In genomic region chr4:25408696-25409448, GRCm38 (mm10) we compare ENCODE assay signal across 9 mouse cellular contexts.
A peak's percentile ranks its signal among the peaks of the same experiment; 100 is the strongest.
DNase-seq lines count a peak whose midpoint lies in the region; ATAC-seq and TF ChIP-seq lines count a peak whose summit lies in the region.
"Had no signal": no experiment of that assay in that cellular context is flagged by ENCODE, and none has a peak within 500 bp of the region (broad histone marks: within the 10 kb centered on the region; RNA-seq: fewer than 3 reads in every experiment).

No protein-coding gene starts in this region.

- H3K27me3 ChIP-seq in embryonic facial prominence, embryonic 11.5 days (ENCODE audit: control insufficient read depth, insufficient read depth, low read length) = no peaks in the 10 kb centered on the region
- H3K27me3 ChIP-seq in hindbrain, postnatal 0 days (ENCODE audit: insufficient read depth, low read length) = no peaks in the 10 kb centered on the region
- no peaks in the 10 kb centered on the region for H3K27me3 ChIP-seq in limb, embryonic 15.5 days
- H3K27me3 ChIP-seq: stomach, embryonic 15.5 days had no signal

- intact Hi-C loops in gastrocnemius, adult 2 months (cut with DNase I) = no loop called here

- H3K27ac ChIP-seq in embryonic facial prominence, embryonic 11.5 days (replicated peaks; ENCODE audit: low read depth, low read length) = 0 out of 2 replicates have a peak overlapping the region, but pooled peaks have one; percentile 22
- peak overlapping the region; percentile 85 for H3K27ac ChIP-seq in hindbrain, postnatal 0 days
- H3K27ac ChIP-seq in limb, embryonic 15.5 days = peak overlapping the region; percentile 38; the same call in 1 of the 2 replicates
- no peak overlapping the region for H3K27ac ChIP-seq in gastrocnemius, adult 2 months
- H3K27ac ChIP-seq: stomach, embryonic 15.5 days had no signal

- H3K9ac ChIP-seq in embryonic facial prominence, embryonic 11.5 days (replicated peaks; ENCODE audit: low read length) = no peak overlapping the region
- H3K9ac ChIP-seq in hindbrain, postnatal 0 days (replicated peaks; ENCODE audit: low read length) = no peak overlapping the region
- H3K9ac ChIP-seq in limb, embryonic 15.5 days = no peak overlapping the region
- H3K9ac ChIP-seq: stomach, embryonic 15.5 days had no signal

- H3K4me3 ChIP-seq in embryonic facial prominence, embryonic 11.5 days (ENCODE audit: low read depth, low read length) = no peak overlapping the region
- no peak overlapping the region for H3K4me3 ChIP-seq in hindbrain, postnatal 0 days (ENCODE audit: low read length)
- no peak overlapping the region for H3K4me3 ChIP-seq in limb, embryonic 15.5 days
- H3K4me3 ChIP-seq in gastrocnemius, adult 2 months = no peak overlapping the region
- H3K4me3 ChIP-seq: stomach, embryonic 15.5 days had no signal

- WGBS in embryonic facial prominence, embryonic 11.5 days = 29% methylated on average over 3 of the region's 3 CpGs
- 11% methylated on average over 3 of the region's 3 CpGs for WGBS in hindbrain, postnatal 0 days
- 17% methylated on average over 3 of the region's 3 CpGs for whole genome bisulfite sequencing in limb, embryonic 15.5 days

- no peaks in the 10 kb centered on the region for H3K4me1 ChIP-seq in embryonic facial prominence, embryonic 11.5 days (ENCODE audit: control insufficient read depth, insufficient read depth, low read length)
- peaks cover 22% of the 10 kb centered on the region for H3K4me1 ChIP-seq in hindbrain, postnatal 0 days (ENCODE audit: insufficient read depth, low read length)
- H3K4me1 ChIP-seq in limb, embryonic 15.5 days = peaks cover 4% of the 10 kb centered on the region; the same call in 1 of the 2 replicates
- H3K4me1 ChIP-seq: stomach, embryonic 15.5 days had no signal

- H3K36me3 ChIP-seq in embryonic facial prominence, embryonic 11.5 days (replicated peaks; ENCODE audit: control insufficient read depth, insufficient read depth, low read depth, low read length) = no peaks in the 10 kb centered on the region
- no peaks in the 10 kb centered on the region for H3K36me3 ChIP-seq in hindbrain, postnatal 0 days (ENCODE audit: insufficient read depth, low read length)
- no peaks in the 10 kb centered on the region for H3K36me3 ChIP-seq in limb, embryonic 15.5 days
- H3K36me3 ChIP-seq: stomach, embryonic 15.5 days had no signal

- no peak overlapping the region for H3K4me2 ChIP-seq in embryonic facial prominence, embryonic 11.5 days (ENCODE audit: low read depth, low read length)
- H3K4me2 ChIP-seq in hindbrain, postnatal 0 days (ENCODE audit: low read depth, low read length) = peak overlapping the region; percentile 26
- H3K4me2 ChIP-seq in limb, embryonic 15.5 days = no peak overlapping the region
- H3K4me2 ChIP-seq: stomach, embryonic 15.5 days had no signal

- H3K9me3 ChIP-seq in embryonic facial prominence, embryonic 11.5 days (replicated peaks; ENCODE audit: control insufficient read depth, low read length) = no peaks in the 10 kb centered on the region
- no peaks in the 10 kb centered on the region for H3K9me3 ChIP-seq in hindbrain, postnatal 0 days (ENCODE audit: low read length)
- no peaks in the 10 kb centered on the region for H3K9me3 ChIP-seq in limb, embryonic 15.5 days
- H3K9me3 ChIP-seq: stomach, embryonic 15.5 days had no signal

- peak; percentile 43 for DNase-seq in ZHBTc4 (ENCODE audit: low read depth, low spot score)
- DNase-seq in embryonic facial prominence, embryonic 11.5 days (ENCODE audit: low spot score) = peak; percentile 79
- DNase-seq in hindbrain, postnatal 0 days (ENCODE audit: low spot score) = peak; percentile 95
- DNase-seq in gastrocnemius, adult 2 months = no peak
- DNase-seq in heart, adult 8-10 months (ENCODE audit: low spot score) = no peak
- DNase-seq in adrenal gland, postnatal 4 days (ENCODE audit: low spot score in 2 of 2) = no peak

- no peak for TF ChIP-seq CTCF in hindbrain, postnatal 0 days (IDR thresholded peaks at IDR 0.05; ENCODE audit: low read depth)
- TF ChIP-seq CTCF in gastrocnemius, adult 2 months (IDR thresholded peaks at IDR 0.05) = no peak

- peak; percentile 94 for ATAC-seq in embryonic facial prominence, embryonic 11.5 days (replicated peaks; ENCODE audit: insufficient number of reproducible peaks, low FRiP score, low TSS enrichment, low read depth)
- ATAC-seq in hindbrain, postnatal 0 days = peak; percentile 97
- 0 out of 2 replicates have a peak, but pooled peaks have one; percentile 30 for ATAC-seq in limb, embryonic 15.5 days (ENCODE audit: insufficient number of reproducible peaks, low FRiP score, low TSS enrichment, low read depth)
- ATAC-seq in activated CD4-positive, CD25-positive, alpha-beta regulatory T cell, adult 4 months = no peak

Comparison
In these comparisons a context has a peak if more than half of its experiments do, and no peak if none do; other contexts are left out.
1. DNase-seq: peak in ZHBTc4 (single experiment), embryonic facial prominence, embryonic 11.5 days (single experiment) and hindbrain, postnatal 0 days (single experiment); none in gastrocnemius, adult 2 months (single experiment), heart, adult 8-10 months (single experiment) and adrenal gland, postnatal 4 days (0 of 2).